Mouse (Mus musculus): ENCODE results near the gene Thra. TPM values are rescaled to one million over a fixed set of nuclear protein-coding genes. Genes with fewer than 3 reads are reported as not detected.

The Thra gene
- polyA plus RNA-seq, 1 experiment from 2014 or later, result 164 TPM

- H3K4me1 ChIP-seq, result peaks cover 78% of the 10 kb centered on the region
- H3K27me3 ChIP-seq, result no peaks in the 10 kb centered on the region
- peaks cover 45% of the 10 kb centered on the region for H3K36me3 ChIP-seq
- 0 out of 2 replicates have a peak overlapping the region, but pooled peaks have one; percentile 36 for H3K4me2 ChIP-seq (replicated peaks)
- H3K9ac ChIP-seq (replicated peaks), result no peak overlapping the region
- H3K27ac ChIP-seq (replicated peaks), result peak overlapping the region; percentile 81
- no peak overlapping the region for H3K4me3 ChIP-seq
- WGBS, result 87% methylated on average over 25 of the region's 25 CpGs
- no peaks in the 10 kb centered on the region for H3K9me3 ChIP-seq
- no peak for ATAC-seq (replicated peaks)
Observed at GRCm38 (mm10) chr11:98769007-98769954, 28.8 kb downstream of the Thra start.

DNA sequence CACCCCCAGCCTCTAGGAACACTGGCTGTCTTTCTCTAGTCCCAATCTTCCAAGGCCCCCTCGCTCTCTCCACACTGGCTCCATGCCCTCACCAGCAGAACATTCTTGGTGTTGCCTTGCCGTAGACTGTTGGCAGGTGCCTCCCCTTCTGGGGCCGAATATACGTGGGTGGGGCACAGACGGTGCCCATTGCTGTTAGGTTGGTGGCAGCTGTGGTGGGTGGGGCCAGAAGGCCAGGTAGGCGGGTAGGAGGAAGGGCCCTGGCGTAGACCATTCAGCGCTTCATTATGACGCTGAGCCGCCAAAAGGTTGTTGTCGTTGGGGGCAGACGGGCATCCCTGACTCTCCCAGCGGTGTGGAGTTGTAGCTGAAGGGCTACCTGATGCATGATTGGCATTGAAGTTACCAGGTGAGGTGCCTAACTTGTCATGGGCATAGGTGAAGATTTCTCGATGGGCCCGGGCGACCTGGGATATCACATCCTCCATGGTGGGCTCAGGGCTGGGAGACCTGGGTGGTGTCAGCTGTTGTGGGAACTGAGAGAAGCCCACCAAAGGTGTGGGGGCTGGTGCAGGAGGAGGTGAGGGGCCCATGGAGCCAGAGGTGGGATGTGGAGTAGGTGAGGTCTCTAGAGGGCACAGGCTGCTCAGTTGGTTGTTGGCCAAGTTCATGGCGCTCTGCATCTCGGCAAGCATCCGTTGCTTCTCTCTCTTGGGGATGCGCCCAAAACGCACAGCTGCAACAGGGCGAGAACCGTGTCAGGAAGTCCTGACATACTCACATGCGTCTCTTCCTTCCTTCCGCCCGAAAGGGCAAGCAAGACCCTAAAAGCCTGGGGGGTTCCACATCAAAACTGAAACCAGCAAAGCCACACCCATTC lies 29.9 kb downstream of the Thra start:
- Histone ChIP-seq H3K36me3 (peaks cover 36% of the 10 kb centered on the region), H3K4me2 (replicated peaks) (no peak overlapping the region), H3K4me1 (peaks cover 78% of the 10 kb centered on the region), H3K9me3 (no peaks in the 10 kb centered on the region), H3K4me3 (no peak overlapping the region), H3K27ac (replicated peaks) (peak overlapping the region; percentile 41), H3K27me3 (no peaks in the 10 kb centered on the region), H3K9ac (replicated peaks) (no peak overlapping the region)
- 87% methylated on average over 26 of the region's 26 CpGs for WGBS
- ATAC-seq (replicated peaks), result no peak

DNA sequence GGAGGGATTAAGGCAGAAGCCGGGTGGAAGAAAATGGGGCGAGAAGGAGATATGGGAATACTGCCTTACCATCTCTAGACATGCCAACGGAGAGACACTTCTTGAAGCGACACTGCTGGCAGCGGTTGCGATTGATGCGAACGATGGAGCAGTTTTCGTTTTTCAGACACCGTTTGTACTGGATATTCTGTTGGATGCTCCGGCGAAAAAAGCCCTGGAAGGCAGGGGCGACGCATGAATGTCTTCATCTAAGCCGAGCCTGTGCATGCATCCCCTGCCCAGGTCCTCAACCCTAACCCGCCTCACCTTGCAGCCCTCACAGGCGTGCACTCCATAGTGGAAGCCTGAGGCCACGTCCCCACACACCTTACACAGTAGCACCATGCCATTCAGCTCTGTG lies 30.7 kb downstream of the Thra start:
- Histone ChIP-seq H3K4me2 (replicated peaks) (no peak overlapping the region), H3K4me1 (peaks cover 78% of the 10 kb centered on the region), H3K9me3 (no peaks in the 10 kb centered on the region), H3K27ac (replicated peaks) (peak overlapping the region; percentile 41), H3K27me3 (no peaks in the 10 kb centered on the region), H3K36me3 (peaks cover 29% of the 10 kb centered on the region), H3K9ac (replicated peaks) (no peak overlapping the region), H3K4me3 (no peak overlapping the region)
- WGBS, result 91% methylated on average over 18 of the region's 18 CpGs
- ATAC-seq (replicated peaks), result no peak

DNA sequence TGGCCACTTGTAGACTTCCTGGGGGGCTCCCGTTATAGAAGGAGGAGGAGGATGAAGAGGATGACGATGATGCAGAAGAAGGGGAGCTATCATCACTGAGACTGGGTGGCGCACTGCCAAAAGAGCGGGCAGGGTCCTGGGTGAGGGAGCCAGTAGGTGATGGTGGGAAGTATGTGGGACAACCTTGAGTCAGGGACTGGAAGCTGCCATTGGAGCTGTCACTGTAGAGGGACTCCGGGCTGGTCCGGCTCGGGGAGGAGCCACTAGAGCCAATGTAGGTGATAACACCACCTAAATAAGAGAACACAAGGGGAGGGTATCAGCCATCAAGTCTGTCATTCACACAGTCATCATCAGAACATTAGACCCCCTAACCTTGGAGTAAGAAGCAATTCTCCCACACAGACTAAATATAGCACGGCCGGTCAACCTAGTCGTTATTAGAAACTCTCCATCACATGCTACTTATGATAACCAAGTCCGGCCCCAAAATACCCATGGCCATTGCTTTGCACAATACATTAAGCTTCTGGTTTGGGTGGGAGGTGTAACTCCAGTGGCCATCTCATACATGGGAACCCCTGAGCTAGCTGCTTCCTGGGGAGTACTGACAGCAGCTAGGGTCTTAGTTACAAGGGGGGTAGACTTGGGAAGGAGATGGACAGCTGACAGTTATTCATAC lies 31.5 kb downstream of the Thra start:
- H3K9ac ChIP-seq (replicated peaks), result no peak overlapping the region
- no peaks in the 10 kb centered on the region for H3K27me3 ChIP-seq
- WGBS, result 90% methylated on average over 11 of the region's 11 CpGs
- H3K9me3 ChIP-seq, result no peaks in the 10 kb centered on the region
- H3K27ac ChIP-seq (replicated peaks), result no peak overlapping the region
- ATAC-seq (replicated peaks), result no peak
- H3K4me3 ChIP-seq, result no peak overlapping the region
- H3K4me1 ChIP-seq, result peaks cover 75% of the 10 kb centered on the region
- H3K4me2 ChIP-seq (replicated peaks), result no peak overlapping the region
- H3K36me3 ChIP-seq, result peaks cover 29% of the 10 kb centered on the region

GRCm38 (mm10) chr11:98772667-98773171 lies 32.3 kb downstream of the Thra start:
- ATAC-seq (replicated peaks), result no peak
- WGBS, result 81% methylated on average over 8 of the region's 8 CpGs
- H3K27ac ChIP-seq (replicated peaks), result peak overlapping the region; percentile 7; the same call in 1 of the 2 replicates
- H3K9ac ChIP-seq (replicated peaks), result no peak overlapping the region
- peak overlapping the region; percentile 88; the same call in 1 of the 2 replicates for H3K4me2 ChIP-seq (replicated peaks)
- H3K36me3 ChIP-seq, result peaks cover 29% of the 10 kb centered on the region
- no peaks in the 10 kb centered on the region for H3K9me3 ChIP-seq
- no peaks in the 10 kb centered on the region for H3K27me3 ChIP-seq
- no peak overlapping the region for H3K4me3 ChIP-seq
- H3K4me1 ChIP-seq, result peaks cover 70% of the 10 kb centered on the region

DNA sequence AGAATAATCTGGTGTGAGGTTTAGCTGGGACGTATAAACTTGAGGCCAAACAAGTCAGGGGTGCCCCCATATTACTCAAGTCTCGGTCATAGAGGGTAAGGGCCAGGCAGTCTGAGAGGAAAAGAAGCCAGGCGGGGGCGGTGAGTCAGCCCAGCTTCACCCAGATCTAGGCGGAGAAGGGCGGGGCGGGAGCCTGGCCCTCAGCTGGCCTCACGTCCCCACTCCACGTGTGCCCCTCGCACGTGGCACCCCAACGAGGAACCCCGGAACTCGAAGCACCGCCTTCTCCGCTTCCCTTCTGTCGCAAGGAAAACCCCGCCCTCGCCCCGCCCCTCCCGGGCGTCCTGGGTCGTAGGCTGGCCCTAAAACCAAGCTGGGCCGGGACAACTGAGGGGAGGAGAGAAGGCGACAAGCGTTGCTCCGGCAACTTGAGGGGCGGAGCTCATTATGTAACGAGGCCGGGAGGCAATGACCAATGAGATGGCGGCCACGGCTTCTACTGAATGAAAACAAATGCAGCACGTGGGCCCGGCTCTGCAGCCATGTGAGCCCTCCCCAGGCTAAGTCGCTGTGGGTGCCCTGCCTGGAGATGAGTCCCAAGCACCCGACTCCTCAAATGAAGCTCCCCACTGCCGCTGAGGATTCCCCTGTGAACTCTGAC lies 33.3 kb downstream of the Thra start:
- peaks cover 24% of the 10 kb centered on the region for H3K36me3 ChIP-seq
- peak overlapping the region; percentile 73; the same call in 1 of the 2 replicates for H3K27ac ChIP-seq (replicated peaks)

DNA sequence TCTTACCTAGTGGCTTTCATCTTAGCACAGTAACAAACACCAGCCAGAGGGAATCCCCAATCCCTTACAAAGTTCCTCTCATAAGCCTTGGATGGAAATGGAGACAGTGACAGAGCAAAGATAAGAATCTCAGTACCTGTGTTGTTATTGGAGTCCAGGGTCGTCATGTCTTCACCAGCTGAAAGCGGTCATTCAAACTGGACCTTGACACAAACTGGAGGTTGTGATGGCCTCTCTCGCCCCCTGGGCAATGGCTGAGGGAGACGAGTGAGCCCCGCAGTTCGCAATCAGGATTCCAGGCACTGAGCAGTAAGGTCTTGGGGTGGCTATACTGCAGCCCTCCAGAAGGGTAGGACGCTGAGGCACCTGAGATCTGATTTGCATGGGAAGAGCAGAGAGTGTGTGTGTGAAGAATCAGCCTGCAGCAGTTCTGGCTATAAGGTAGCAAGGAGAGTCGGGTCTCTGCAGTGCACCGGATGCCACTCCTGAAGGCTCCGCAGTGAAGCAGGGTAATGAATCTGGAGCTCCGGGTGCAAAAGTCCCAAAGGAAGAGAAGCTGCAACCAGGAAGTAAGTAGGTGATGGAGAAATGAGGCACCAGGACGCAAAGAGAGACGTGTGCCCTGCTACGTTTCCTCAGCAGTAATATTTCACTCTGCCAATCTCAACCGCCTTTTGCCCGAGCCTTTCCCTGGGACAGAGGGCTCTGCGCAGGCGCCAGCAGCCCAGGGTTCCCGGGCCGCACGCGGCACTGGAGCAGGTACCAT lies 34.3 kb downstream of the Thra start, which contains the start of gene Nr1d1:
Gene Nr1d1 (minus strand): TSS at position 752 of the 766 bp plus-strand sequence.
- Histone ChIP-seq H3K4me2 (replicated peaks) (peak within 1 kb of the TSS; percentile 88), H3K27ac (replicated peaks) (peak within 1 kb of the TSS; percentile 73), H3K9ac (replicated peaks) (peak within 1 kb of the TSS; percentile 51), H3K27me3 (no peaks in the 10 kb centered on the region), H3K4me3 (peak within 1 kb of the TSS; percentile 40), H3K9me3 (no peaks in the 10 kb centered on the region), H3K36me3 (peaks cover 14% of the 10 kb centered on the region), H3K4me1 (peaks cover 53% of the 10 kb centered on the region)
- WGBS, result 1% methylated on average over 22 of the region's 22 CpGs
- peak; percentile 26; the same call in 1 of the 2 replicates for ATAC-seq (replicated peaks)

More for the DNA sequence above, 33.3 kb downstream of the Thra start:
- peak; percentile 67 for ATAC-seq (replicated peaks)
- WGBS, result under 1% methylated on average over 37 of the region's 37 CpGs
- peak overlapping the region; percentile 51; the same call in 1 of the 2 replicates for H3K9ac ChIP-seq (replicated peaks)
- no peaks in the 10 kb centered on the region for H3K9me3 ChIP-seq
- peak overlapping the region; percentile 88 for H3K4me2 ChIP-seq (replicated peaks)
- H3K27me3 ChIP-seq, result no peaks in the 10 kb centered on the region
- peaks cover 60% of the 10 kb centered on the region for H3K4me1 ChIP-seq
- peak overlapping the region; percentile 40 for H3K4me3 ChIP-seq

DNA sequence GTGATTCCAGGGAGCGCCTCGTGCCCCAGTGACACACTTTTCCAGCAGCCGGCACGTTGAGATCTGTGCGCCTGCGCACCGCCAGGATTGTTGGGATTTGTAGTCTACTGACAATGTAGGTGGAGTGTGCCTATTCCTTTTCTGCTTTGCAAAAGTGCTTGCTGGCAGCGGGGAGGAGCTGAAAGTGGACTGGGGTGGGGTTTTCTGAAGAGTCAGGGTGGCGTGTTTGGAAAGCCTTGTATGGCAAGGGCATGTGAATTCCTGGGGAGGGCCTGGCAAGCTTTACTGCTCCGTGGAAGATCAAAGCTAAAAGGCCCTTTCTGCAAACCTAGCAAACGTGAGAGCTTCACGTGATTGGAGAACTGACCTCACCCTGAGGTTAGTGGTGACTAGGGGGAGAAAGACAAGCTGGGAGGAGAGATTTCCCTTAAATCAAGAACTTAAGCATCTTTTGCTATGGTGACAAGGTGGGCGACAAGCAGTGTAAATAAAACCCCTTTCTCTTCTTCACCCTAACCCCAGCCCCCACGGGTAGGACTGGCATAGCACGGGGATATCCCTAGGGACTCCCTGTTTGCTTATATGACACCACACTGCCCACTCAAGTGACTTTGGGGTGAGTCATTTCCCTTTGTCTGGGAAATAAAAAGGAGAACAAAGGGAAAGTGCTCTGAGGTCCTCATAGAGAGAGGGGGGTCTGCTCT lies 35.1 kb downstream of the Thra start:
- peak overlapping the region; percentile 40 for H3K4me3 ChIP-seq
- H3K9me3 ChIP-seq, result no peaks in the 10 kb centered on the region
- peak overlapping the region; percentile 73 for H3K27ac ChIP-seq (replicated peaks)
- H3K36me3 ChIP-seq, result peaks cover 7% of the 10 kb centered on the region
- H3K27me3 ChIP-seq, result no peaks in the 10 kb centered on the region
- peaks cover 48% of the 10 kb centered on the region for H3K4me1 ChIP-seq
- peak; percentile 87 for ATAC-seq (replicated peaks)
- 0 out of 2 replicates have a peak overlapping the region, but pooled peaks have one; percentile 1 for H3K9ac ChIP-seq (replicated peaks)
- WGBS, result 8% methylated on average over 15 of the region's 15 CpGs
- peak overlapping the region; percentile 88 for H3K4me2 ChIP-seq (replicated peaks)

- Histone ChIP-seq H3K9ac (replicated peaks) (no peak overlapping the region), H3K27ac (replicated peaks) (peak overlapping the region; percentile 45), H3K27me3 (no peaks in the 10 kb centered on the region), H3K4me2 (replicated peaks) (no peak overlapping the region), H3K4me1 (peaks cover 46% of the 10 kb centered on the region), H3K4me3 (no peak overlapping the region), H3K36me3 (peaks cover 2% of the 10 kb centered on the region; the same call in 1 of the 2 replicates), H3K9me3 (no peaks in the 10 kb centered on the region)
- no peak for ATAC-seq (replicated peaks)
- 54% methylated on average over 12 of the region's 12 CpGs for WGBS
Observed at GRCm38 (mm10) chr11:98776052-98776764, 35.8 kb downstream of the Thra start.
